Mouse (Mus musculus): ENCODE results near the gene Angptl6. TPM values are rescaled to one million over a fixed set of nuclear protein-coding genes. Genes with fewer than 3 reads are reported as not detected.

Angptl6 gene
- polyA plus RNA-seq, 1 experiment from 2014 or later = 2.8 TPM

GRCm38 (mm10) chr9:20825781-20826180 lies 53.7 kb downstream of the Angptl6 start:
- Histone ChIP-seq H3K9me3 (replicated peaks) (no peaks in the 10 kb centered on the region), H3K4me2 (no peak overlapping the region), H3K9ac (no peak overlapping the region), H3K27me3 (0 out of 2 replicates have a peak, but pooled peaks cover 5% of the 10 kb centered on the region), H3K4me1 (peaks cover 4% of the 10 kb centered on the region), H3K36me3 (no peaks in the 10 kb centered on the region), H3K27ac (no peak overlapping the region), H3K4me3 (replicated peaks) (no peak overlapping the region)
- ATAC-seq (replicated peaks; ENCODE audit: low FRiP score) = no peak
- WGBS = 45% methylated on average over 5 of the region's 5 CpGs

Small RNA genes lying within 50 kb of the gene (microRNA-seq; reads per million reads assigned to microRNA genes)
- not detected for gene Mir7081

Other genes with a start within 250 kb of the Angptl6 start
- gene Ubl5, start 236.8 kb downstream of the Angptl6 start, polyA plus RNA-seq (2015; fragmentation: Nextera tagmentation; extraction: Ambion mirVana) = 385 and 422 TPM in 2 replicates
- 21.1 and 22.2 TPM in 2 replicates for gene Fbxl12, start 235.0 kb downstream of the Angptl6 start, polyA plus RNA-seq (2015; fragmentation: Nextera tagmentation; extraction: Ambion mirVana)
- 55.3 and 55.4 TPM in 2 replicates for gene Pin1, start 227.6 kb downstream of the Angptl6 start, polyA plus RNA-seq (2015; fragmentation: Nextera tagmentation; extraction: Ambion mirVana)
- gene Olfm2, start 133.4 kb downstream of the Angptl6 start, polyA plus RNA-seq (2015; fragmentation: Nextera tagmentation; extraction: Ambion mirVana) = 4.7 and 7.1 TPM in 2 replicates
- 2.5 and 4.4 TPM in 2 replicates for gene Col5a3, start 64.7 kb downstream of the Angptl6 start, polyA plus RNA-seq (2015; fragmentation: Nextera tagmentation; extraction: Ambion mirVana)
- gene Rdh8, start 61.2 kb downstream of the Angptl6 start, polyA plus RNA-seq (2015; fragmentation: Nextera tagmentation; extraction: Ambion mirVana) = not detected in 2 replicates
- gene A230050P20Rik, start 11.1 kb downstream of the Angptl6 start, polyA plus RNA-seq (2015; fragmentation: Nextera tagmentation; extraction: Ambion mirVana) = 15.2 and 16.1 TPM in 2 replicates
- gene Ppan, start 8.4 kb upstream of the Angptl6 start, polyA plus RNA-seq (2015; fragmentation: Nextera tagmentation; extraction: Ambion mirVana) = 84.2 and 93.7 TPM in 2 replicates
- gene Eif3g, start 18.9 kb upstream of the Angptl6 start, polyA plus RNA-seq (2015; fragmentation: Nextera tagmentation; extraction: Ambion mirVana) = 319 and 321 TPM in 2 replicates
- 96.9 and 108 TPM in 2 replicates for gene Dnmt1, start 80.2 kb upstream of the Angptl6 start, polyA plus RNA-seq (2015; fragmentation: Nextera tagmentation; extraction: Ambion mirVana)
- gene S1pr2, start 97.1 kb upstream of the Angptl6 start, polyA plus RNA-seq (2015; fragmentation: Nextera tagmentation; extraction: Ambion mirVana) = 29.8 and 32.7 TPM in 2 replicates
- 140 and 143 TPM in 2 replicates for gene Mrpl4, start 123.0 kb upstream of the Angptl6 start, polyA plus RNA-seq (2015; fragmentation: Nextera tagmentation; extraction: Ambion mirVana)
- 10.8 and 13.7 TPM in 2 replicates for gene Icam1, start 136.3 kb upstream of the Angptl6 start, polyA plus RNA-seq (2015; fragmentation: Nextera tagmentation; extraction: Ambion mirVana)
- 2.0 and 2.7 TPM in 2 replicates for gene Icam4, start 149.6 kb upstream of the Angptl6 start, polyA plus RNA-seq (2015; fragmentation: Nextera tagmentation; extraction: Ambion mirVana)
- 0.18 and 0.38 TPM in 2 replicates for gene Icam5, start 152.3 kb upstream of the Angptl6 start, polyA plus RNA-seq (2015; fragmentation: Nextera tagmentation; extraction: Ambion mirVana)
- 1.6 and 1.8 TPM in 2 replicates for gene Zglp1, start 187.4 kb upstream of the Angptl6 start, polyA plus RNA-seq (2015; fragmentation: Nextera tagmentation; extraction: Ambion mirVana)
- gene Gm49373, start 193.4 kb upstream of the Angptl6 start, polyA plus RNA-seq (2015; fragmentation: Nextera tagmentation; extraction: Ambion mirVana) = 0.45 and 0.86 TPM in 2 replicates
- gene Fdx1l, start 193.9 kb upstream of the Angptl6 start, polyA plus RNA-seq (2015; fragmentation: Nextera tagmentation; extraction: Ambion mirVana) = 53.9 and 61.0 TPM in 2 replicates
- 2.2 and 3.0 TPM in 2 replicates for gene Gm38431, start 212.3 kb upstream of the Angptl6 start, polyA plus RNA-seq (2015; fragmentation: Nextera tagmentation; extraction: Ambion mirVana)
- gene Raver1, start 212.3 kb upstream of the Angptl6 start, polyA plus RNA-seq (2015; fragmentation: Nextera tagmentation; extraction: Ambion mirVana) = 67.9 and 76.3 TPM in 2 replicates

Measured in kidney, embryonic 15.5 days (tissue).